Mouse (Mus musculus) cerebellum, postnatal 10 days (tissue): ENCODE results near the gene Lcn12.

ENCODE experiments used
- DNase-seq, 2 experiments: peaks; one replicate each; pipeline ENCODE4 v3.0.0; 2021; ENCODE audit warnings: mixed read lengths in 2 of 2

Lcn12 gene

DNA sequence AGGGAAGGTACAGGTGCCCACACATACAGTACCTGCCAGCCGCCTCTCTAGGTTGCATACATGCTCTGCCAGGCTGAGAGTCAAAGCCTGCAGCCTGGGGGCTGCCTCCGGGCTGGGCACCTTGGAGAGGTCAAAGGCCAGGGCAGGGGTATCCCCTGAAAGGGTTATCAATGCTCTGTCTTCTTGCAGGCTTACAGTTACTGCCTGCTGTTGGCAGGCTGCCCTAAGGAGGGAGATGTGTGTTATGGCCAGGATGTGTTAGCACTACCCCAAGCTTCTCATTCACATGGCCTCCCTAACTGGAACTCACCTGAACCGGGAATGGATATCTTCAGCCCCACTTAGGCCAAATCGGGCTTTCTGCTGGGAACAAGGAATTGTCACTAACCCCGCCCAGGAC lies 33.6 kb downstream of the Lcn12 start:
- DNase-seq: peak in 1 of 2 experiments; percentile 72

DNA sequence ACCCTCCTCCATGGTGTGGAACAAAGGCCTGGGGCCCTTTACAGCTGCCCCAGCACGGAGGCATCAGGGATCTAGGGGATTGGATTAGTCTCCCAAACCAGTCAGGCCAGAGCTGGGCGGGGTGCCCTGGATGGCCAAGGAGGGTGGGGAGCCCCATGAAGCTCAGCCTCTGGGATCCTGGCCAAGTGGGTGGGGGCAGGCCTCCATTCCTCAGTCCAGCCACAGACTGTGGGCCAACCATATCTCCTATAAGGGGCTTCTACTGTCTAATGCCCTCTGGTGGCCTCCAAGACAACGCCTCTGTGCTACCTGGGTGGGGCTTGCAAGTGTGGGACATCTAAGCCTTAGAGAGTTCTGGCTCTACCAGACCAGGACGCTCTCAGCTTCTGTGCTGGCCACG lies 34.8 kb downstream of the Lcn12 start:
- DNase-seq: peak; percentile 69 to 73

DNA sequence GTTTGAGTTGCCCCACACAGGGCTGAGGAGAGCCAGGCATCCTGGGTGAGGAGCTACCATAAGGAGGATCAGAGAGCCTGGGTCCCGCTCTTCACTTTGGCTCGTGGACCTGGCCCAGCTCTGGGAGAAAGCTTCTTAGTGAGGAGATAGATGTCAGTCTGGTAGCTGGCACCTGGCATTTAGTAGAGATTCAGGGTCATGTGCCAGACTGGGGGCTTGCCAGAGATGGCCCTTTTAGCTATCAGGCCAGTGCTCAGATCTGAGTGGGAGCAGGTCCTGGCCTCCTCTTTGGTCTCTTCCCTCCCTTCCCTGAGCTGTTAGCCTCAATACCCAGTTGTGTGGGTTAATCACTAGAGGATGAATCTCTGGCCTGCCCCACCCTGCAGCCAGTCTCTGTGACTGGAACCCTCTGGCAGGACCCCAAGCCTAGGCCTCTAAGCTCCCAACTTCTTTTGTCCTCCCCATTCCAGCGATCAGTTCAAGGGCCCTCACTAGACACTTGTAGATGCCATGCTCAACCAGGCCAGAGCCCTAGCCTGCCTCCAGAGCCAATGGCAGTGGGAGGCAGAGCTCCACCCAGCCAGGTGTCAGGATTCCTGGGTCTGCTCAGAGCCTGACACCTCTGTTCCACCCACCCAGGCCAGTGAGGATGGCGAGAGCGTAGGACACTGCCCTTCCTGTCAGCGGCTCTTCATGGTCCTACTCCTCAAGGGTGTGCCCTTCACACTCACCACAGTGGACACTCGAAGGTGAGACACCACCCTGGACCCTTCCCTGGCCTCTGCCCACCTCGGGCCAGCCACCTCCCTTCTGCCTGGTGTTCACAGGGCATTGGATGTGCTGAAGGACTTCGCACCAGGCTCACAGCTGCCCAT lies 36.5 kb downstream of the Lcn12 start:
- peak; percentile 88 for DNase-seq

DNA sequence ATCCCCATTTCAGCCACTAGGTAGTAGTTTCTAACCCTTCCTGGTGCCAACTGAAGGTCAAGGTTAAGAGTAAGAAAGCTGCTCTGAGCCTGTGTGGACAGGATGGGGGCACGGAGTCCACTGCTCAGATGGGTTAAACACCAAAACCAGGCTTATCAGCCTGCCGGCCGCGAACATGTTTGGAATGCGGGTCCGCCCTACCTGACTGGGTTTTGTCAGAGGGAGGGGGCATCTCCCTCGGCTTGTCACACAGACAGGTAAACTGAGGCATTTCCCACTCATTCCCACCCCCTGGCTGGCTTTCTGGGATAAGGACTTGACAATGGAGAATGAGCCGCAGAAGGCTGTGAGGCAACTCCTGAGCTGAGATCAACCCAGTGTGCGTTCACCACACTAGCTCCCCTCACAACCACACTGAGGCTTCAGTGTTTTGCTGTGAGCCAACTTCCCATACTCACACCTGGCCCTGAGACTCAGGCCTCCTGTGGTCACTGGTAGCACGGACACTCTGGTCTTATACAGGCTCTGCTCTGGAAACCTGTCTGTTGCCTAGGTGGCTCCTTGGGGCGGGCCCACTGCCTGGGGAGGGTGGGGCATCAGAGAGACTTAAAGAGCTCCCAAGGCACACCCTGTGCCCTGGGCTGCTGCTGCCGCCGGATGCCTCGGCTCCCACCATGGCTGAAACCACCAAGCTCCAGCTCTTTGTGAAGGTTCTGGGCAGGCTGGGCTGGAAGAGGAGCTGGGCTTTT lies 37.3 kb downstream of the Lcn12 start, which contains the start of gene Clic3:
Clic3 (plus strand) TSS at position 634 of the 749 bp plus-strand sequence.
- DNase-seq: peak; percentile 41 to 42

DNA sequence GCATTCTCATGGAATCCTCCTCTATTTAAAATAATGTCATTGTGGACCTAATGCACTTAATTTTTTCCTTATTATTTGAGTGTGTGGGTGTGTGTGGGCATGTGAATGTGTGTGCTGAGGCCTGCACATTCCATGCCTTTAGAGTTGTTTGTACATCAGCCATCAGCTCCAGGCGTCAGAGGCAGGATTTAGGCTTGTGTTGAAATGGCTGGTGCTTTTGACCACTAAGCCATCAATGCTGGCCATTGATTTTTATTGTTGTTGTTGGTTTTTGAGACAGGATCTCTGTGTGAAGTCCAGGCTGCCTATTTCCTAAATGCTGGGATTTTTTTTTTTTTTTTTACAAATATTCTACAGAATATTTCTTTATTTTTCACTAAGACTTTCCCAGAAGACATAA lies 40.8 kb downstream of the Lcn12 start:
- no peak for DNase-seq

DNA sequence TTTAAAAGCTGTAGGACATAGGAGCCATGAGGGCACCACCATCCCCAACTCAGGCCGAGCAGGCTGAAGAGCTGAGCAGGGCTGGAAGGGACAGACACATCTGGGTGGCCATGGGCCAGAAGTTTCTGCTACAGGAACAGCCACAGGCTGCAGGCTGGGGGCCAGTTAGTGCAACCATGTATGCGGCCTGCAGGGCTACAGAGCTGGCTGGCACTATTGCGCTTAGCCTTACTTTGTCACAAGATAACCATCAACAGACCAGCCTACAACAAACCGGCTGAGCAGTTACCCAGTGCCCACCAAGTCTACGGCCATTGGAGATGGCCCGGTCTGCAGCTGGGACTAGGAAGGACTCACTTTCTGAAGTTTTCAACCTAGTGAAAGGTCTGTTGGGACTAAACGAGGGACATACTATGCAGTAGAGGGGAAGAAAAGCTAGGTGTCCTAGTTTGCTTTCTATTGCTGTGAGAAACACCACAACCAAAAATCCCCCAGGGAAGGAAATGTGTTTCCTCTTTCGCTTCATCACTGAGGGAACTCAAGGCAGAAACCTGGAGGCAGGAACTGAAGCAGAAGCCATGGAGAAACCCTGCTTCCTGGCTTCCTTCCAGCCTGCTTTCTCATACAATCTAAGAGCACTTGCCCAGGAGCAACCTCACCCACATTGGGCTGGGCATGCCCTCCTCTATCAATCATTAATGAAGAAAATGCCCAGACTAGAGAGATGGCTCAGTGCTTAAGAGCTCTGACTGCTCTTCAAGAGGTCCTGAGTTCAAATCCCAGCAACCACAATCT lies 42.7 kb downstream of the Lcn12 start:
- no peak for DNase-seq

DNA sequence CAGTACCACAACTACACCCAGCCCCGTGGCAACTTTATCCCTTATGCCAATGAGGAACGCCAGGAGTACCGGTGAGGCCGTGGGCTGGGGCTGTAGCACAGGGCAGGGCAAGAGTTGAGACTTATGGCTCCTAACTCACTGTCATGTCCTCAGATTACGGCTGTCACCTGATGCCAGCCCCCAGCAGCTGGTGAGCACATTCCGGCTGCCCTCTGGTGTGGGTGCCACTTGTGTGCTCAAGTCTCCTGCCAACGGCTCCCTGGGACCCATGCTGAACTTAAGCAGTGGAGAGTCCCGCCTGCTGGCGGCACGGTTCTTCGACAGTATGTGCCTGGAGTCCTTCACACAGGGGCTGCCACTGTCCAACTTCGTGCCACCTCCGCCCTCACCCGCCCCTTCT lies 51.0 kb downstream of the Lcn12 start:
- no peak for DNase-seq

DNA sequence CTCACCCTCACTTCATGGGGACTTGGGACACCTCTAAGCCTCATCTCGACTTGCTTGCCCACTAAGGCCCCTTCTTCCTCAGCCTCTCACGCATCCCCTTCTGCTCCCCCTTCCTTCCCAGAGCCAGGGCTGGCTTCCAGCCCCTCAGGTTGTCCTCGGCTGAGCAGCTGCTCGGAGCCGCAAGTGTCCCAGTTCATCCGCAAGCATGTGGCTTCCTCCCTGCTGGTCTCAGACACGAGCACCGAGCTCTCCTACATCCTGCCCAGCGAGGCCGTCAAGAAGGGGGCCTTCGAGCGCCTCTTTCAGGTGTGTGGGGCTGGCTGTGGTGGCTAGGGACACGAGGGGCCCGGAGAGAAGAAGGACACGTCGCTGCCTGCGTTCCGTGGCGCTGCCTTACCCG lies 52.6 kb downstream of the Lcn12 start:
- DNase-seq: no peak
